Mouse (Mus musculus) activated CD4-positive, CD25-positive, alpha-beta regulatory T cell, adult 4 months (primary cell): ENCODE measurements around the gene Serinc2. TPM values are rescaled to one million over a fixed set of nuclear protein-coding genes. Genes with fewer than 3 reads are reported as not detected.

Experiments used
- ATAC-seq: one replicate; pipeline ENCODE4 v1.8.0; 2017
- polyA plus RNA-seq, 2 experiments: library from polyadenylated mRNA; unstranded; fragments of 100-300 nt; shearing (Covaris generic); gene quantifications; one replicate each; pipeline ENCODE4 v1.2.1; 2017

Serinc2 gene
- polyA plus RNA-seq, 2 experiments from 2014 or later, result 0.61 to 0.92 TPM

GRCm38 (mm10) chr4:130296243-130296965 lies 17.4 kb upstream of the Serinc2 start:
- ATAC-seq, result no peak

GRCm38 (mm10) chr4:130295047-130295745 lies 16.2 kb upstream of the Serinc2 start:
- no peak for ATAC-seq

- ATAC-seq, result no peak
These were observed 15.5 kb upstream of the Serinc2 start for GRCm38 (mm10) chr4:130294513-130294912.

GRCm38 (mm10) chr4:130292271-130292670 lies 13.3 kb upstream of the Serinc2 start:
- ATAC-seq, result no peak

GRCm38 (mm10) chr4:130289824-130290223 lies 10.8 kb upstream of the Serinc2 start:
- ATAC-seq, result no peak

GRCm38 (mm10) chr4:130286531-130286930 lies 7.5 kb upstream of the Serinc2 start:
- no peak for ATAC-seq

- ATAC-seq, result no peak
These were observed 4.8 kb upstream of the Serinc2 start for GRCm38 (mm10) chr4:130283826-130284225.

GRCm38 (mm10) chr4:130282856-130283255 lies 3.9 kb upstream of the Serinc2 start:
- no peak for ATAC-seq

GRCm38 (mm10) chr4:130276573-130277176 lies 2.3 kb downstream of the Serinc2 start:
- ATAC-seq, result no peak

- no peak for ATAC-seq
These were observed 3.2 kb downstream of the Serinc2 start for GRCm38 (mm10) chr4:130275823-130276105.

- ATAC-seq, result no peak
These were observed 3.8 kb downstream of the Serinc2 start for GRCm38 (mm10) chr4:130275016-130275822.

- no peak for ATAC-seq
These were observed 4.5 kb downstream of the Serinc2 start for GRCm38 (mm10) chr4:130274346-130275015.

GRCm38 (mm10) chr4:130273698-130274345 lies 5.2 kb downstream of the Serinc2 start:
- no peak for ATAC-seq

- no peak for ATAC-seq
These were observed 8.2 kb downstream of the Serinc2 start for GRCm38 (mm10) chr4:130270611-130271347.

GRCm38 (mm10) chr4:130270089-130270488 lies 8.9 kb downstream of the Serinc2 start:
- ATAC-seq, result no peak

- ATAC-seq, result no peak
These were observed 10.3 kb downstream of the Serinc2 start for GRCm38 (mm10) chr4:130268736-130269135.

- no peak for ATAC-seq
These were observed 11.9 kb downstream of the Serinc2 start for GRCm38 (mm10) chr4:130267069-130267468.

GRCm38 (mm10) chr4:130266601-130267000 lies 12.4 kb downstream of the Serinc2 start:
- no peak for ATAC-seq

- no peak for ATAC-seq
These were observed 14.2 kb downstream of the Serinc2 start for GRCm38 (mm10) chr4:130264698-130265349.

- ATAC-seq, result no peak
These were observed 14.9 kb downstream of the Serinc2 start for GRCm38 (mm10) chr4:130264131-130264530.

GRCm38 (mm10) chr4:130260406-130260805 lies 18.6 kb downstream of the Serinc2 start:
- ATAC-seq, result no peak
